Mouse (Mus musculus) midbrain, embryonic 11.5 days (tissue): Measurements from ENCODE around the gene Tlr5. TPM values are rescaled to one million over a fixed set of nuclear protein-coding genes. Genes with fewer than 3 reads are reported as not detected.

Experiments
- ATAC-seq: fragments of 200-750 bp; cut with Nextera tagmentation; 2 replicates; pipeline ENCODE4 v1.8.0; 2017; ENCODE audit warnings: moderate TSS enrichment, moderate library complexity; ENCODE audit not compliant: low FRiP score
- DNase-seq: peaks from one replicate; pipeline ENCODE4 v3.0.0; 2015; ENCODE audit warnings: low spot score; ENCODE audit errors: missing footprints
- H3K27ac ChIP-seq: fragments of 300-500 bp; sonication (generic); 2 replicates; pipeline ENCODE4 v1.5.1; 2014; ENCODE audit warnings: low read depth, low read length
- H3K27me3 ChIP-seq: fragments of 300-500 bp; sonication (generic); 2 replicates; pipeline ENCODE4 v1.6.1; 2014; ENCODE audit warnings: mild to moderate bottlenecking, low read length, moderate library complexity, mixed read lengths; ENCODE audit not compliant: control insufficient read depth, insufficient read depth
- H3K36me3 ChIP-seq: fragments of 300-500 bp; sonication (generic); 2 replicates; pipeline ENCODE4 v1.6.1; 2014; ENCODE audit warnings: mild to moderate bottlenecking, low read length, moderate library complexity, mixed read lengths; ENCODE audit not compliant: control insufficient read depth, insufficient read depth
- H3K4me1 ChIP-seq: fragments of 300-500 bp; sonication (generic); 2 replicates; pipeline ENCODE4 v1.6.1; 2014; ENCODE audit warnings: low read length; ENCODE audit not compliant: control insufficient read depth, insufficient read depth
- H3K4me2 ChIP-seq: fragments of 300-500 bp; sonication (generic); 2 replicates; pipeline ENCODE4 v1.6.1; 2014; ENCODE audit warnings: mild to moderate bottlenecking, moderate library complexity
- H3K4me3 ChIP-seq: fragments of 300-500 bp; sonication (generic); 2 replicates; pipeline ENCODE4 v1.5.1; 2014; ENCODE audit warnings: low read depth, low read length
- H3K9ac ChIP-seq: fragments of 300-500 bp; sonication (generic); 2 replicates; pipeline ENCODE4 v1.6.1; 2014; ENCODE audit warnings: low read length
- H3K9me3 ChIP-seq: fragments of 300-500 bp; sonication (generic); 2 replicates; pipeline ENCODE4 v1.6.1; 2016; ENCODE audit warnings: low read length; ENCODE audit not compliant: control insufficient read depth
- WGBS: fragments of 180-500 bp; shearing (Covaris S2); extraction: QIAGEN DNeasy Blood & Tissue Kit; methylation state at CpG from one replicate; pipeline ENCODE4 v1.1.7; 2014; 5-methylcytosine and 5-hydroxymethylcytosine counted together
- polyA plus RNA-seq: library from polyadenylated mRNA; unstranded; fragments of >200 nt; fragmentation: Nextera tagmentation; extraction: Ambion mirVana; gene quantifications from 2 replicates; pipeline ENCODE4 v1.2.1, GENCODE M21; 2014

Gene Tlr5
- polyA plus RNA-seq, 1 experiment from 2014 or later = 0.79 TPM

DNA sequence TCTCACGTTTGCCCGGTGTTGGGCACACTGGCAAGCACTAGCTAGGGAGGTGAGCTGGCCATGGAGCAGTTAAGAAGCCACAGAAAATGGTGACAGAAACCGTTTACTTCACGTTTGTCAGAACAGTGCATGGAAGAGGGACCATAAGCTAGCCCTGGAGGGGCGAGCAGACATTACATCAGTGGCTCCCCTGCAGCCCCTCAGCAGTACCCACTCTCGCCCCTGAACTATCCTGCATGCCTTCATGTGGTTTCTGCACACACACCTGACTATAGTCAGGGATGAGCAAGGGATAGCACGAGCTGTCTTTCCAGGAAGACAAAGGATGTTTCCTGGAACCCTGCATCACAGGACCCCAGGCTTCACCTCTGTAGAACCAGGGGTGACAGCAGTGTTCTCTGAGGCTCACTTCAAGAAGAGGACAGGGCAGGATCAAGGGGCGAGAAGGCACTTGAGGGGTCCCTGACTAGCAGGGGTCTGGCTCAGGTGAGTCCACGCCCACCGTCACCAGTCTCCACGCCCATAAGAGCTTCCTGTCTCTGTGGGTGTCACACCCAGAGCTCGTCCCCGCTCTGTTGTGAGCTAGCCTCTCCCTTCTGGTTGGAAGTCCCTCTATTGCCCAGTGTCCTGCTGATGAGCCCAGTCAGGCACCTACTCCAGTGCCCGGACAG lies 35.6 kb downstream of the Tlr5 start:
- no peaks in the 10 kb centered on the region for H3K36me3 ChIP-seq
- no peak overlapping the region for H3K4me2 ChIP-seq
- DNase-seq (no peak), ATAC-seq (no peak)
- H3K9ac ChIP-seq = no peak overlapping the region
- H3K4me1 ChIP-seq = no peaks in the 10 kb centered on the region
- WGBS = 73% methylated on average over 14 of the region's 14 CpGs
- H3K4me3 ChIP-seq = no peak overlapping the region
- no peaks in the 10 kb centered on the region for H3K9me3 ChIP-seq
- H3K27ac ChIP-seq = no peak overlapping the region
- H3K27me3 ChIP-seq = no peaks in the 10 kb centered on the region

DNA sequence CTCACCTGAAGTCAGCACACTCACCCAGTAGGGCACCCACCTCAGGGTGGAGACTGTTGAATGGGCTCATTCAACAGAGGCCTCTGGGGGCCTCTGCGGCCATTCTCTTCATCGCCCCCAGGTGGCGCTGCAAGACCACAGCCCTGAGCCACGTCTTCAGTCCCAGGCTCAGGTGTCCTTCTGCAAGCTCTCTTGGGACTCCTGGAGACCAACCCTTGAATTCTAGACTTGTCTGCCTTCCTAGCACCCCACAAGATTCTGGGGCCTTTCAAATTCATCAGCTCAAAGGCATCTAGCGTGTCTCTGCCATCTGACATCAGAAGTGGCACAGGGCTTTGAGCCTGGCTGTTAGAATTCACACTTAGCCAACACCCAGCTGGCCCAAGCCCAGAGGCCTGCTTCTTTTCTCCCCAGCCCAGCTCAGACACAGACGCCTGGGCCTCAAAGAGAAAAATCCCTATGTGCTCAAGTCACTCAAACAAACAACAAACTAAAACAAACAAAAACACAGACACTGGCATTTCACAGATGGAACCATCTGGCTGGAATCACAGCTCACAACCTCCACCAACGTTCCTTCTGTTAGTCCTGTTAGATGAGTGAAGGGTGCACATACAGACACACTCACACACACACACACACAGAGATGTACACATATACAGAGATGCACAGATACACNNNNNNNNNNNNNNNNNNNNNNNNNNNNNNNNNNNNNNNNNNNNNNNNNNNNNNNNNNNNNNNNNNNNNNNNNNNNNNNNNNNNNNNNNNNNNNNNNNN lies 36.6 kb downstream of the Tlr5 start:
- H3K27ac ChIP-seq = no peak overlapping the region
- peak; percentile 96 for DNase-seq
- H3K4me2 ChIP-seq = no peak overlapping the region
- 18% methylated on average over 7 of the region's 7 CpGs for WGBS
- no peaks in the 10 kb centered on the region for H3K9me3 ChIP-seq
- peak; percentile 57; the same call in 1 of the 2 replicates for ATAC-seq
- H3K27me3 ChIP-seq = no peaks in the 10 kb centered on the region
- H3K9ac ChIP-seq = no peak overlapping the region
- no peaks in the 10 kb centered on the region for H3K4me1 ChIP-seq
- no peak overlapping the region for H3K4me3 ChIP-seq
- no peaks in the 10 kb centered on the region for H3K36me3 ChIP-seq

Other genes starting within 250 kb of the Tlr5 start
- gene Ccdc185, start 205.6 kb upstream of the Tlr5 start, polyA plus RNA-seq = not detected in 2 replicates
- gene Susd4, start 190.9 kb upstream of the Tlr5 start, polyA plus RNA-seq = 22.4 and 23.0 TPM in 2 replicates